Mouse (Mus musculus) monocyte, adult 2 months (primary cell): ENCODE measurements around the gene Rasl11a.
"Not testable (repeated sequence)": the region's sequence is repeated elsewhere in the genome, so short reads cannot be mapped to it uniquely, and the experiment has no call there.

Experiments
- DNase-seq, 2 experiments: peaks; one replicate each; pipeline ENCODE4 v3.0.0; 2022; ENCODE audit warnings: low spot score in 2 of 2, low read depth in 1 of 2

Rasl11a gene

GRCm38 (mm10) chr5:146892904-146893303, 48.0 kb downstream of the Rasl11a start:
- DNase-seq = no peak

- no peak for DNase-seq
Measured at GRCm38 (mm10) chr5:146893478-146894182, 48.8 kb downstream of the Rasl11a start.

DNA sequence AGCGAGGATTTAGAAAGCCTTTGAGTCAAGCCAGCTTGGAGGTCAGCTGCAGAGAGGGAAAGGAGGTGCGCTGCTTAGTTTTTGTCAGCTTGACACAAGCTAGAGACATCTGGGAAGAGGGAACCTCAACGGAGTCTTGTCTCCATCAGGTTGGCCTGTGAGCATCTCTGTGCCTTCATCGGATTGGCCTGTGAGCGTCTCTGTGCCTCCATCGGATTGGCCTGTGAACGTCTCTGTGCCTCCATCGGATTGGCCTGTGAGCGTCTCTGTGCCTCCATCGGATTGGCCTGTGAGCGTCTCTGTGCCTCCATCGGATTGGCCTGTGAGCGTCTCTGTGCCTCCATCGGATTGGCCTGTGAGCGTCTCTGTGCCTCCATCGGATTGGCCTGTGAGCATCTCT, 50.8 kb downstream of the Rasl11a start:
- DNase-seq = not testable (repeated sequence)

DNA sequence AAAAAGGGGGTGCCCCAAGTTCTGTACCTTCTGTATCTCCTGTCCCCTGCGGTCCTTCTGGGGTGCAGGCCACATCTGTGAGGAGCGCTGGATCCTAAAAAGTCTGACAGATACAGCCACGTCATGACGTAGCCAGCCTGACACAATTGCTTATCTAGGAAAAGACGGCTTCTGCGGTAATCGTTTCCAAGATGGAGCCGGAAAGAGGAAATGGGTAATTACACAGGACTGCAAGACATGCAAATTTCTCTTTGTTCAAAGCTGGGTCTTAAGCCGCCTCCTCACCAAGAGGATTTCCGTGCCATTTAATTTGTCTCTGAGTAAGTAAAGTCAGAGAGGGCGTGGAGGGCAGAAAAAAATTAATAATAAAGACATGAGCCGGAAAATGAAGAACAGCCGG, 52.1 kb downstream of the Rasl11a start:
- DNase-seq = no peak
